Mouse (Mus musculus): ENCODE data around the gene Vwce.

Gene Vwce

DNA sequence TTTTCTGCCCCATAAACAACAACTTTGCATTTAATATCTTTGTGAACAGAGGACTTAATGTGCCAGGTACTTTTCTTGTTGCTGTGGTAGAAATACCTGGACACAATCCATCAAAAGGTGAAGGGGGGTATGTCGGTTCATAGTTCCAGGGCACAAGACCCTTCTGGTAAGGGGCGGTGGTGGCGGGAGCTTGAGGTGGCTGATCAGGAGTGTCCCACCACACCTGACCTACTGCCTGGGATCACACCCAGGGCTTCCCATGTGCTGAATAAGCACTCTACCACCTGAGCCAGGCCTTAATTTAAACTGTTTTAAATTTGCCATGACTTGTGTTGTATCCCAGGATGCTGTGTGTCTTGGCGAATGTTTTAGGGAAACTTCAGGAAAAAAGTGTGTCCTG is 57.1 kb downstream of the Vwce start:
- no peak for DNase-seq (ENCODE audit: inconsistent ontology term)

DNA sequence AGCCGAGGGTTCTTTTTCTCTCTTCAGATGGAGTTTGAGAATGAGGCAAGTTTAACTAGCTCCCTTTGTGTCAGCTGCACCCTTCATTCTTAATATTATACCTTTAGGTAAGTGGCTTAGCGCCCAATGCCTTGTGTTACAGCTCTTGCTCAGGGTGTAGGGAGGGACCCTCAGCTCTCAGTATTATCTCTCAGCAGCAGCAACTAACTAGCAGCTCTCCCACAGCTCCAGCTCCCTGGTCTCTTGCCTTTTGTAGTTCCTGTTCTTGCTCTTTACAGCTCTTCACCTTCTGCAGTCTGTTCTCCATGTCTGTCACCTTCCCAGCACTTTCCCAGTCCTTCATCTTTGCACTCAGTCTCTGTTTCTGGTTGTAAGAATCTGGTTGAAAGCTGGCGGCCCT is 57.6 kb downstream of the Vwce start:
- no peak for DNase-seq (ENCODE audit: inconsistent ontology term)

DNA sequence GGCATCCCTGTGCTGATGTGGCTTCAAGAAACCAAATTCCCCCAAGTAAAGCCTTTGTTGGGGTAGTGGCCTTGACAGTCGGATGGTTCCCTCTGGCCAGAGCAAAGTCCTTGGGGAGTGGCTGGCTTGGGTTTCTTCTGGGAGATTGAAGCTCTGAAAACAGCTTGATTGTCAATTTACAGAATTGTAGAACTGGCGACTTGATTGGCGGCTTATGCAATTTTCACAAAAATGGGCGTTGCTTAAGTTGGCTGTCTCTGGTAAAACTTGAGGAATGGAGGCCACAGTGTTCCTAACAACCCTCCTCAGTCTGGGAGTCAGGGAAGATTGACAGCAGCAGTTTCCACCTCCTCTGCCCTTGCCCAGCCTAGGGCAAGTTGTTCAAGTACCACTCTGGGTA is 58.3 kb downstream of the Vwce start:
- no peak for DNase-seq (ENCODE audit: inconsistent ontology term)

DNA sequence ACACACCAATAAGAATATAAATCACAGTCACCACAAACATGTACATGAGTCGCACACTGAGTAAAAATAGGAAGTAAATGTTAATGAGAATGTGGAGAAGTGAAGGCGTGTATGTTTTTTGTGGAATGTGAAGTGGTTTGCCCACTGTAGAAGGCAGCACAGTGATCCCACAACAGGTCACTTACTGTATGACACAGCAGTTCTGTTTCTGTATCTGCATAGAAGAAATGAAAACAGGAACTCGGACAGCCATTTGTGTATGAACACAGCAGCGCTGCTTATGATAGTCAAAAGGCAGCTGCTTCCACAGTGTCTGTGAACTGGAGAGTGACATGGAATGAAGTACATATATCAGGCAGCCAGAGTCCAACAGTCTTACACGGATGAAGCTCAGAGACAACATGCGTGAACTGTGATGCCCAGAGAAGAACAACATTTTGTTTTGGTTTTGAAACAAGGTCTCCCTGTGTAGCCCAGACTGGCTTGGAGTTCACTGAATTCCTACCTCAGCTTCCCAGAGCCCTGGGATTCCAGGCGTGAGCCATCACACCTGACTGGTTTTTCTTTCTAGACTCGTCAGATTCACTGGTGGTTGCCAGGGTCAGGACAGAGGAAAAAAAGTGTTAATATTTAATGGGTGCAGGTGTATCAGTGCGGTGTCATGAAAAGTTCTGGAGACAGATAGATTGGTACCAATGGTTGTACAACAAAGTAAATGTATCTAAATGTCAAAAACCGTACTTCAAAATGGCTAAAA is 60.1 kb downstream of the Vwce start:
- DNase-seq (ENCODE audit: inconsistent ontology term), result no peak

DNA sequence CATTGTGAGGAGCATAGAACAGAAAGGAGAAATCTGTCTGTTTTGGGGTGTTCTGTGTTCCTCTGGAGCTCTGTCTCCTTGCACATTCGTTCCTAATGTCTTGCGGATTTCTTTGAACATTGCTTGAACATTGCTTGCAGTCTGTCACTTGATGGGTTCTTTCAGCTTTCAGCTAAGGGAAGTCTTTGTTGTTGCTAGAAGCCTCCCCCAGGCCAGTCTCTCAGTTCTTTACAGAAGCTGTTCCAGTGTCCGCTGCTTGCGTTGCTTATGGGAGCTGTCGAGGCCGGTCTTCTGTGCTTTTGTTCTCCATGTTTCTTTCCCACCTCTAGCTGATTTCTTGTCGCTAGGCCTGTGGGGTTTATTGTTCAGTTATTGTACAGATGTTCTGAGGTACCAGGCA is 61.8 kb downstream of the Vwce start:
- no peak for DNase-seq (ENCODE audit: inconsistent ontology term)

DNA sequence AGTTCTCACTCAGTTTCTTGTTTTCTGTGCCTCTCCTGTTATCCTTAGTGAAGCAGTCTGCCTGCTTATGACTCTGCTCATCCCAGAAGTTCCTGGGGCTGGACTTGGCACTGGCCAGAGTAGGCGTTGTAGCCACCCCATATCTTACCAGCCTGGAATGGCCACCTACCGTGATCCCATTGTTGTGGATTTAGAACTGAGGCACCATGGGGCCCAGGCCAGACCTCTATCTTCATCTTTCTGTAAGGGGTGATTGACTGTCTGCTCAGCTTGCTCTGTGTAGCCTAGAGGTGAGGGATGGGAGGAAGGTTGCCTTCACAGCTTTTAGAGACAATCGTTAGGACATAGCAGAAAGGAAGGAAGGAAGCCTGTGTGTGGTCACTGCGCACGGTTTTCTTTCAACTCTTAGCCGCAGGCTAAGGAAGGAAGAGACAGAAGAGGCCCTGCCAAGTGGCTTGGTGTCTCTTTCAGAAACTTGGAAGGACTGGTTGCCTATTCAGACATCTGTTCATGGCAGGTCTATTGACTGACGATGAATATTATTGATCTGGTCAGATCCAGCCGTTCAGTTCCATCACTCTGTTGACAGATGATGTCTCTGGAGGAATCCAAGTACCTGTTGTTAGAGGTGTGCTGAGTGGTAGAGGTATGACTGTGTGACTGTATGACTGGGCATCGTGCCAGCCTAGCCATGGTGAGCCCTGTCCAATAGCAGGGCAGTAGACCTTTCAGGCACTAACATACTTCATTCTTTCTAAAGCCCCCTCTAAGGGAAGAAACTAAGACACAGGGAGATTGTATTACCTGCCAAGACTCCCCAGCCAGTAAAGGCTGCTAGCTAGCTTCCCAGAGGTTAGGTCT is 64.3 kb downstream of the Vwce start:
- DNase-seq (ENCODE audit: inconsistent ontology term), result peak; percentile 62

DNA sequence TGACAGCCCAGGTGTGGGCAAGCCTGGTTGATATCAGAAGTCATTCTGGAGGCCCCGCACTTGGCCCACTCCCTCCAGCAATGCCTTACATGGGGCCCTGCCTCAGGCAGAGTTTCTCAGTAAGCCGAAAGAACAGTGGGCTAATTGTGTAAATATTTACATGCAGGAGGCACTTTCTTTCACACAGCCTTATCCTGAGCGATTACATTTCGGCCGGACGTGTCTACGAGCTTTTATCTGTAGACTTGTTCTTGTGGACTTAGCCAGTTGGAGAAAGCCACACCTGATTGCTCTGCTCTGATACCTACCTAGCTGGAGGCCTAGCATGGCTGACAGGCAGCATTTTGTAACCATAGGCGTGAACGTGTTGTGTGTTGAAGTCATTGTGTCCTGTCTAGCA is 65.8 kb downstream of the Vwce start:
- DNase-seq (ENCODE audit: inconsistent ontology term), result no peak

DNA sequence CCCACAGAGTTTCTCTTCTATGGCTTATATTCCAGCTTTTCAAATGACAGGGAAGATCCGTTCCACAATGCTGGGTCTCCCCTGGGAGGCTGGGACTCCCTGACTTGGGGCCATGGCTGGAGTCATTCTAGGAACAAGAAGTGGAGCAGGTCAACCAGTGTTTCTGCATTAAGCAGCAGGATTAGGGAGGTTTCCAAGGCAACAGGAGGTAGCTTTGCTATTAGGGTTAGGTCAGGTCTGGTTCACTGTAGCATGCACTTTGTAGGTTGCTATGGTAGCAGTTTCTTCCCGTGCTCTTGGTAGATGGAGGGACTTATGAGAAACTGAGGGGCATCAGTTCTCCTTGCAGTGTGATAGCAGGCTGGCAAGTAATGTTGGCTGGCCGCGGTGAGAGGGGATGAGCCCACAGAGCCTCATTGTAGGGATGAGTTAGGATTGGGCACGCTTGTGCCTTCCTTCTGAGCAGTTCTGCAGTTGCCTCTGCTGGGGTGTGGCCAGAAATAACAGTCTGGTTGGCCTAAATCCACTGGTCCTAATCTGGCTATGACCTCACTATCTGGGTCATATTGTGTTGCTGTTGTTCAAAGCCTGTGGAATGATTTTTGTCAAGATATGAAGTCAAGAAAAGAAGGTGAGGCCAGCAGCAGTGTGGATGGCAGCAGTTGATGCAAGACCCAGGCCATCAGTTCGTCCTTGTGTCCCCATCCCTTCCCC is 67.2 kb downstream of the Vwce start:
- DNase-seq (ENCODE audit: inconsistent ontology term), result peak; percentile 28

DNA sequence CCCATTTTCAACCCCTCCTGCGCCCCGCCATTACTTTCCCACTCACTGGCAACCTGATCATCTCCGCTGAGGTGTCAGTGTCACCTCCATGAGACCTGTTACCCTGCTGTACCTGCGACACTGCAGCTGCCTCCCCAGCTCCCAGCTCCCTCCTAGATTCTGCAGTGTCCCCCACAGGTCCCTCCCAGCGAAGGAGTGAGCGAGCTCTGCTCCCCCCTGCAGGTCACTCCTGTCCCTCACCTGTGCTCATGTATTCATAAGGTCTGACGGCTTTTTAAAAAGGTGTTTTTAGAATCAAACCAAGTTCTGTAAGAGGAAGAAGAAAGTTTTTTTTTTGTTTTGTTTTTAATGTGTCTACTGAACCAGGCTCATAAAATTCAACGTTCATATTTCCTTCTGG is 68.1 kb downstream of the Vwce start:
- no peak for DNase-seq (ENCODE audit: inconsistent ontology term)

DNA sequence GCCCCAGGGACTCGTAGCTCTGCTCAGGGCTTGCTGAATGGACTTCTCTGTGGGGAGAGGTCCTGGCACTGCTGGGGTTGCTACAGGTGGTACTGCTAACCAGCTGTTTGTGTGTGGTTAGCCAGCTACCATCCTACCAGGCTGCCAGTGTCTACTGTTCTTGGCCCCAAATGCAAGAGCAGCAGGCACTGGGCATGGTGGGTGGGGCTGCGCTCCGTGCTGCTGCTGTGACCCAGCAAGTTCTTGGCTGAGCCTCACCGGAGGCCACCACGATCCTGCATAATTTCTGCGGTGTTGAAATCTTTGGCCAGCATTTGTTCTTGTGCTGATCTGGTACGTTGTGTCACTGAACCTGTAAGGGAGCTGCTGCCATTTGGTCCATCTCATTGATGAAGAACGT is 69.5 kb downstream of the Vwce start:
- DNase-seq (ENCODE audit: inconsistent ontology term), result no peak

DNA sequence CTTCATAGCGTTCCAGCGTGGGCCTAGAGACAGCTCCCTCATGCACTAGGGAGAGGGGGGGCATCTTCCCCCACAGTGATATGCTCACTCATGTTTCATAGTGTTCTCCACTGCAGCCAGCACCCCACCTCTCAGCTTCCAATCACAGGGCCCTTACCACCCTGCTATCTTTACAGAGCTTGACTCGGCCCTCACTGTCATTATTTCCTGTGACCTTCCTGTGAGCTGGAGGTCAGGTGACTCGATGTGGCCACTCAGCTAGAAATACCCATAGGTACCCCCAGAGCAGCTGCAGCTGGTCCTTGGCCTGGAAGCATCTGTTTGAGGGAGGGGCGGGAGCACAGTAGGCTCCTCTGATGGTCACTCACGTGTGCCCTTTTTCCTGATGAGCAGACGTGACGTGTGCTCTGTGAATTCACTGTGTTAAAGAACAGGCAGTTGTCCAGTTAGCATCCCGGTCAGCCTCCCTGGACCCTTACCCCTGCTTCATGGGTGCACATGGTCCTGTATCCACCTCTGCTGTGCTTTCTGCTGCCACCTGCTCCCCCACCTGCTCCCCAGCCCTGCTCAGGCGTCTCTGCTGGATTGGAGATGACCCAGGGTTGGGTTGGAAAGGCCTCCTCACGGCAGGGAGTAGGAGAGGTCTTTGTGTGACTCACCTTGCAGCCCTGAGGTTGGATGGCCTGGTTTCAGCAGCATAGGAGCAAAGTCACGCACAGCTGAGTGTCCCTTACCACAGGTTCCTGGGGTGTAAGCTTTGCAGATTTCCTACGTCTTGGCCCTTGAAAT is 73.3 kb downstream of the Vwce start:
- DNase-seq (ENCODE audit: inconsistent ontology term), result no peak

DNA sequence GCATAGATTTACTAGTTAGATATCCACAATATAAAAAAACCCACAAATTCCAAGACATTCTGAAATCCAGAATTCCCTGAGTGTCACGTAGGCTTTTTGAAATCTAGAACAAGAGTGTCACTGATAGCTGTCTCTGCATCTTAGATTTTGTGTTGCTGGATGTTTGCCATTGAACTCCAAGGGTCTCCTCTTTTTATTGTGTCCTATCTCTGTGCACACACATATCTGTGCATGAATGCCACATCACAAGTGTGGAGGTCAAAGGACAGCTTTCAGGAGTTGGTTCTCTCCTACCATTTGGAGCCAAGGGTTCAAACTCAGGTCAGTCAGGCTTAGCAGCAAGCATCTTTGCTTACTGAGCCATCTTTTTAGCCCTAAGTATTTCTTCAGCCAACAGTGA is 73.9 kb downstream of the Vwce start:
- DNase-seq (ENCODE audit: inconsistent ontology term), result no peak

DNA sequence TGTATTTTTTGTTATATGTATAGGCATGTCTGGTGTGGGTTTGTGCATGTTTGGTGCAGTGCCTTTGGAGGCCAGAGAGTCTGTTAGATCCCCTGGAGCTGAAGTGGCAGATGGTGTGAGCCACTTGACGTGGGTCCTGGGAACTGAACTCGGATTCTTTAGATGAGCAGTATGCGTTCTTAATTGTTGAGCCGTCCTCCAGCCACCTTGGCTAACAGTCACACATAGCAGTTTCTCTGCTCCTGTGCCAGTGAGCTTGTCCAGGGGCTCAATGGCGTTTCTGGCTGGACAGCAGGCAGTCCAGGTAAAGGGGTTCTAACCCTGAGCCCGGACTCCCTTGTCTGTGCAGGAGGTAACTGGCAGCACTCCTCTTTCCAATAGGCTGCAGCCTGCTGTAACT is 74.9 kb downstream of the Vwce start:
- no peak for DNase-seq (ENCODE audit: inconsistent ontology term)

DNA sequence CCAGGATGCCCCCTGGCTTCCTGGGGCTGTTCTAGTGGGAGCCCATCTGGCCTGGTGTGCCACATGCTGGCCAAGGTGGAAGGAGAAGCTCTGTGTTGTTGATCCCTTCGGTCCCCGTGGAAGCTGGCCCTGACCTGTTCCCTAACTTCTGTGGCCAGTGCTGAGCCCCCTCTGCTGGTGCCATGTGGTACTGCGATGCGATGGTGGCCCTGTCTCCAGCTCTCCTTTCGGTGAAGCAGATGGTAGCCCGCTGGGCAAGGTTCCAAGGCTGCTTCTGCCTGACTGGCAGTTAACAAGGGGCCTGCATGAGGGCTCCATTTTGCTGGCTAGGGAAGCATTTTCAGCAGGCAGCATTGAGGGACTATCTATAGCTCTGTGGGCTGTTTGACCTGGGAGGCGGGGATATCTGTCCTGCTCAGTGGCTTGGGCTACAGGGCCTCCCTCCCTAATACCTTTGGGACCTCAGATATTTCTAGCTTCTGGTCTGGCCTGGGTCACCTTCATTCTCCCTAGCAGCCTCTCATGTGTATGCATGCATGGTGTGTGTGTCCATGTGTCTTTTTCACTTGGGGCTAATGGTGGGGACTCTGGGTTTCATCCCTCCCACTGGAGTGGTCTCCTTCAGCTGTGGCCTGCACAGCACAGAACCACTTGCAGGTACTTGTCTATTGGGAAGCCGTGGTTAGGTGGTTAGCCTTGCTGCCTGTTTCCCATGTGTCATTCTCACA is 75.5 kb downstream of the Vwce start:
- peak; percentile 97 for DNase-seq (ENCODE audit: inconsistent ontology term)

DNA sequence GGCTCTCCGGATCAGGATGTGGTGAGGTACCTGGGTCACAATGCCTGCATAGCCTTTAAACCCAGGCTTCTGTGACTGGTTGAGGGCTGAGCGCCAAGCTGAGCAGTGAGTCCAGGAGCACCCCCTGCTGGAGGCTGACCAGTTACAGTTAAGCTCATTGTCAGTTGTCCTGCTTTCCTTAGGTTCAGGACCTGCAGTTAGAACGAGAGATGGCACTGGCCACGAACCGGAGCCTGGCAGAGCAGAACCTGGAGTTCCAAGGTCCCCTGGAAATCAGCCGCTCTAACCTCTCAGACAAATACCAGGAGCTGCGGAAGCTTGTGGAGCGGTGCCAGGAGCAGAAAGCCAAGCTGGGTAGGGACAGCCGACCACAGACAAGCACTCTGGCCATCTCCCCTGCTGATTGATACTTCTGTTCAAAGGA is 76.1 kb downstream of the Vwce start:
- peak; percentile 85 for DNase-seq (ENCODE audit: inconsistent ontology term)

DNA sequence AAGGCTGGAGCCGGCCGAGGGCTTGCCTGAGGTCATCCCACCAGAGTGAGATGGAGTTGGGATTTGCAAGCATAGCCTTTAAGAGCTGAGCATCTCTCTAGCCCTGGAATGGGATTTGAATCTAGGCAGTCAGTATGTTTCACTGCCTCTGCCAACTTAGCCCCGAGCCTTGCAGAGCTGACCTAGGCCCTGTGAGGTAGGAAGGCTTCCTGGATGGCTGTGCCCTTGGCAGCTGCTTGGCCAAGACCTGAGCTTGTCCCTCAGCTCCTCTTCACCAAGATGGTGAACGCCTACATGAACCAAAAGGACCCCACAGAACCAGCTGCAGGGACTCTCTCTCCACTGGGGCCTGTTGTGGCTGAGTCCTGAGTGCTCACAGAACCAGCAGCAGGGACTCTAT is 76.7 kb downstream of the Vwce start:
- DNase-seq (ENCODE audit: inconsistent ontology term), result no peak

DNA sequence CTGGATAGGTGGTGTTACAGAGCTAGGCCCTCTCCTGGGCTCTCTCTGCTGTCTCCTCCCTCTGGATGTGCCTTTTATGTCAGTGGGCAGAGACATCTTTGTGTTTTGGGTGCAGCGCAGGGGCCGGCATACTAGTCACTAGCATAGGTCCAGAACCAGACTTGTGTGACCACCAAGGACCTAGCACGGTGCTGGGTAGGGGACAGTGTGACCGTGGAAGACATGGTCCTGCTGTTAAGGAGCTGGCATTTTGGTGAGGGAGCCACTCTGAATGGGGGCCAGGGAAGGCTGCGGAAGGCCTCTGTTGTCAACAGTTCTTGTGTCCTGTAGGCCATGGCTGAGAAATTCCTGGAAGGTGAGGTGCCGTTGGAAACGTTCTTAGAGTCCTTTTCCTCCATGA is 78.2 kb downstream of the Vwce start:
- DNase-seq (ENCODE audit: inconsistent ontology term), result no peak

DNA sequence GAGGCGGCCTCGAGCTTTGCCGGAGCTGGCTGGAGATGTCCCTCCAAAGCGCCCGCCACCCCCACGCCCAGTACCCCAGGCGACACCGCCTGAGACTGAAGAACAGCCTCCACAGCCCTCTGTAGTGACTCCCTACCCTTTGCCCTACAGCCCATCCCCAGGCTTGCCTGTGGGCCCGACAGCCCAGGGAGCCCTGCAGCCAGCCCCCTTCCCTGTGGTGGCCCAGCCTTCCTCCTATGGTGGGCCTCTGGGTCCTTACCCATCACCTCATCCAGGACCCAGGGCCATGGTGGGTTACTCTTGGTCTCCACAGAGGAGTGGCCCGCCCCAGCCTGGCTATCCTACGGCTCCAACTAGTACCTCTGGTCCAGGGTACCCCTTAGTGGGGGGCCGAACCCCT is 78.6 kb downstream of the Vwce start:
- no peak for DNase-seq (ENCODE audit: inconsistent ontology term)

DNA sequence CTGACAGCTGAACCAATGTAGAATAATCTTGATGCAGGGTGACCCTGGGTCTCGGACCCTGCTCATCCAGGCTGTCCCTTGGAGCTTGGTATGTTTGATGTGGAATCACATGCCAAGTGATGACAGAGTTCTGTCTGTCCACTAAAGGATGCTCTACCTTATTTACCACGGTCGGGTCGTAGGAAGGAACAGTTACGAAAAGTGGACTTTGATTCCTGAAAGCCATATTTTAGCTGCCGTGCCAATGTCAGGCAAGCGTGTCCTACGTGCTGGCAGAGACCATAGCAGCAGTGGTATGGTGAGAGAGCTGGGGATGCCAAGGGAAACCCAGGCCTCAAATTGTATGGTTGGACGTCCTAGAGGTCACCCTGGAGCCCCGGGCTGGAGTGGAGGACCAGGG is 79.5 kb downstream of the Vwce start:
- DNase-seq (ENCODE audit: inconsistent ontology term), result no peak

DNA sequence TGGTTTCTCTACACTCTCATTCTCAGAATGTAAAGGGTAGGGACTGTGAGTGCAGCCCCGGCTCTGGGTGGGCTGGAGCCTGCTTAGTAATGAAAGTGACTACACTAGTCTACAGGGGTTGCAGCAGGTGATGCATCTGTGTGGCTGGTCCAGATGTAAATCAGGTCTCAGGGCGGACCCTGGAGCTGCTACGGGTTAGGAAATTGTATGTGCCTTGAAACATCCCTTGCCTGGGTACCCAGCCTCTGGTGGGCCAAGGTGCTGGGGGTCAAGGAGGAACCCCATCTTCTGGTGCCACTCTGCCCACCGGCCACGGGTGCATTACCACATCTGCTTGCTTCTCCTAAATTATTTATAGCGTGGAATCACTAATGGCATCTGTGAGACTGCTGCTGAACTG is 80.2 kb downstream of the Vwce start:
- DNase-seq (ENCODE audit: inconsistent ontology term), result no peak
